Mouse (Mus musculus) urinary bladder, postnatal 0 days (tissue): ENCODE results near the gene Slc30a2. TPM values are rescaled to one million over a fixed set of nuclear protein-coding genes. Genes with fewer than 3 reads are reported as not detected.

Experiments used
- polyA plus RNA-seq: library from polyadenylated mRNA; unstranded; fragments of >200 nt; fragmentation: Nextera tagmentation; extraction: Ambion mirVana; gene quantifications from 2 replicates; pipeline ENCODE4 v1.2.1, GENCODE M21; 2015

Gene Slc30a2
- 0.12 and 0.29 TPM in 2 replicates for polyA plus RNA-seq

DNA sequence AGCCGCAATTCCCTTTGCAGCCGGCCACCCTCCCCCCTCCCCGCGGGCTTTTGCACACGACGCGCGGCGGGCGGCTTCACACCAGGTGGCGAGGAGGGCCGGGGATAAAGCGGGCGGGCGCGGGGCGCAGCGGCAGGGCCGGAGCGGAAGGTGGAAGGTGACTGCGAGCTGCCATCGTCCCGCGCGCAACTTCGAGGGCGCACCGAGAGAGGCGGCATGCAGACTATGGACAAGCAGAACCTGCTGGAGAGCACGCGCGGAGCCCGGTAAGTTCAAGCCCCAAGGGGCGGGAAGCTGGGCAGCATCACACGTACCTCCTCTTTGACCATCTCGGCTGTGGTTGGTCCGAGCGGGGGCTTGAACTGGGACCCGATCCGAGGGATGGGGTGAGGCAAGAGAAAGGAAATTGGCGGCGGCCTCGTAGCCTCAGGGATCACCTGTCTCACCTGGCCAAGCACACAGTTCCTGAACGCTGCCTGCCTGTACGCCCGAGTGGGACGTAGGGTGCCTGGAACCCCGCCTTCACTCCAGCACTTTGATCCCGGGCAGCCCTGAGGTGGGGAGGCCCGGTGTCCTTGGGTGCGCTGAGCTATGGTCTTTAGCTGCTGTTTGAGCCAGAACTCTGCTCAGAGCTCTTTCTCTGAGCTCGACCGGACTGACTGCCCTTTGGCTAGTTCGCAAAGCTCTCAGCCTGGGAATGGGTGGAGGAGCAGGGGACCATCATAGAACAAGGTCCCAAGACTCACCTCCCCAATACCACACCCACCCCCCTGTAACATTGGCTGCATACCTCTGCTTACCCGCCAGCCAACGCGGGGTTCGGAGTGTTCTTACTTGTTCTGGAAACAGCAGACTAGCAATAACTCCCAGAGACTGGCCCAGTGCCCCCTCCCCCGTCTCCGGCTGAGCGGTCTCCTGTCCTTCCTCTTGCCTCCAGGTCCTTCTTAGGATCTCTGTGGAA lies at the start of gene Slc30a2:
Gene Slc30a2 (plus strand): TSS at position 111 of the 961 bp plus-strand sequence.

DNA sequence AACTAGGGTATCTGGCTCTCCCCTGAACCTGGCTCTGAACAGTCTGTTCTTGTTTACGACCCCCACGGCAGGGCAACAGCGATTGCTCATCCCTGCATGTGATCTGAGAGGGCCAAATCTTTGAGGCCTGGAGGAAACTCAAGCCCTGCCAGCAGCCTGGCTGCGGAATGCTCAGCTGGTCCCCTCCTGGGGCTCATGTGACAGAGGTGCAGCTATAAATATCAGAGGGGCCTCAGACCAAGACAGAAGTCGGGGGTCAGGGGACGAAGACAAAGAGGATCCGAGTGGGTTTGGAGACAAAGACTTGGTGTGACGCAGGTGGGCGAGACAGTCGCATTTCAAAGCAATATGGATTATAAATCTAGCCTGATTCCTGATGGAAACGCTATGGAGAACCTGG lies 28.1 kb upstream of the Slc30a2 start, which contains the start of gene Trim63:
Gene Trim63 (plus strand): TSS at position 245 of the 400 bp plus-strand sequence.

DNA sequence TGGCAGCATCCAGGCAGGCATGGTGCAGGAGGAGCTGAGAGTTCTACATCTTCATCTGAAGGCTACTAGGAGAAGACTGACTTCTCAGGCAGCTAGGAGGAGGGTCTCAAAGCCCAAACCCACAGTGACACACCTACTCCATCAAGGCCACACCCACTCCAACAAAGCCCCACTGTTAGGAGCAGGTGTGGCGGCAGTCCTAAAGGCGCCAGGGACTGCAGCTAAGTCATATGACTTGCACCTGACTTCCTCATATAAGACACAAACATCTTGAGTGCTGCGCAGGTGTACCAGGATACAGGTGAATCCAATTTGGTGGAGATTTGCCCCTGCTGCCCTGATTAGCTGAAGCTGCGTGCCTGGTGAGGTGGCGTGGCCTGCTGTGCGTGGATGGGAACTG lies 40.8 kb downstream of the Slc30a2 start, which contains the start of gene Extl1:
Gene Extl1 (minus strand): TSS at position 101 of the 400 bp plus-strand sequence.

DNA sequence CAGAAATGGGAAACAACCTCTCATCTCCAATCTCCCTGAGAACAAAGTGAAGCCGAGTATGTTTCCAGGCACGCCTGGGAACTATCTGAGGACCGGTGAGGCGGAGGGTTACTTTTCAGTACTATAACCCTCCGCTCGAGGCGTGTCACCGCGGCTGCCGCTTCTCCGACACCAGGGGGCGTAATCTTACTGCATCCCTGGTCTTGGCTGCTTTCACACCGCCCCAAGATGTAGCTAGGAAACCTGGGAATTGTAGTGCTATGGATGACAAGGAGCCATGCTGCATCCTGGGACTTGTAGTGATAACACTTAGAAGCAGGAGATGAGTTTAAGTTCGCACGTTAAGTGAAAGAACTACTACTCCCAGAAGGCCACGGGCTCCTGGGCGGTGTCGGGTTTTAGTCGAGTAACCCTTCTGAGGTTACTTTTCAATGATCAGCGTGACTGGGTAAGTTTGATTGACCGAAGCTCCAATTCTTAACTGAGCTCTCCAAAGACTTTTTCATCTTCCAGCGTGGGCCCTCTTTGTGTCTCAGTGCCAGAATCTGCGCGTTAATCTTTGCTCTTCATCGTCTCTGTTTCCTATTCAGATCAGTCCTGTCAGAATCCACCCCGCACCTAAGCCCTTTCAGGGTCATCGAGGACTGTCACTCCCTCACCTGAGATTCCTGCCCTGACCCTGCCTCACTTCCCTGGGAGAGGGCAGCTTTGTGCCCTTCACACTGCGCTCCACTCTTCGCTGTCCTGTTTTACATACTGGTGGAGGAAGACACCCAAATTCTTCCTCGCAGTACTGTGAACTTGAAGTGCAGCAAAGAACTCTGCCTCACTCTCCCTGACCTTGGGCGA lies 53.2 kb downstream of the Slc30a2 start, which contains the start of gene Pafah2:
Gene Pafah2 (plus strand): TSS at position 344 of the 849 bp plus-strand sequence.

Other genes starting within 250 kb of the Slc30a2 start
- gene Cd52, start 248.1 kb upstream of the Slc30a2 start, polyA plus RNA-seq = 10.4 and 33.2 TPM in 2 replicates
- 0.89 and 2.1 TPM in 2 replicates for gene Ubxn11, start 240.6 kb upstream of the Slc30a2 start, polyA plus RNA-seq
- gene Sh3bgrl3, start 214.4 kb upstream of the Slc30a2 start, polyA plus RNA-seq = 314 and 368 TPM in 2 replicates
- gene Cep85, start 156.1 kb upstream of the Slc30a2 start, polyA plus RNA-seq = 26.9 and 31.1 TPM in 2 replicates
- gene Gm7534, start 140.2 kb upstream of the Slc30a2 start, polyA plus RNA-seq = not detected in 2 replicates
- gene Catsper4, start 115.8 kb upstream of the Slc30a2 start, polyA plus RNA-seq = 0.11 and 0.18 TPM in 2 replicates
- 4.3 and 5.0 TPM in 2 replicates for gene Cnksr1, start 104.8 kb upstream of the Slc30a2 start, polyA plus RNA-seq
- 0.19 and 0.24 TPM in 2 replicates for gene E130218I03Rik, start 99.5 kb upstream of the Slc30a2 start, polyA plus RNA-seq
- 11.3 and 12.5 TPM in 2 replicates for gene Zfp593, start 97.6 kb upstream of the Slc30a2 start, polyA plus RNA-seq
- gene Gm30191, start 96.2 kb upstream of the Slc30a2 start, polyA plus RNA-seq = not detected in 2 replicates
- 3.6 and 4.0 TPM in 2 replicates for gene Grrp1, start 89.1 kb upstream of the Slc30a2 start, polyA plus RNA-seq
- 9.0 and 10.1 TPM in 2 replicates for gene Pdik1l, start 55.3 kb upstream of the Slc30a2 start, polyA plus RNA-seq
- 0.43 and 1.0 TPM in 2 replicates for gene Trim63, start 28.1 kb upstream of the Slc30a2 start, polyA plus RNA-seq
- 6.4 and 7.1 TPM in 2 replicates for gene Extl1, start 40.7 kb downstream of the Slc30a2 start, polyA plus RNA-seq
- gene Pafah2, start 53.1 kb downstream of the Slc30a2 start, polyA plus RNA-seq = 9.7 and 10.3 TPM in 2 replicates
- gene Stmn1, start 125.1 kb downstream of the Slc30a2 start, polyA plus RNA-seq = 204 and 269 TPM in 2 replicates
- 12.6 and 14.1 TPM in 2 replicates for gene Paqr7, start 153.5 kb downstream of the Slc30a2 start, polyA plus RNA-seq
- 3.6 and 4.3 TPM in 2 replicates for gene Aunip, start 167.8 kb downstream of the Slc30a2 start, polyA plus RNA-seq
- 125 and 126 TPM in 2 replicates for gene Mtfr1l, start 192.2 kb downstream of the Slc30a2 start, polyA plus RNA-seq
- gene Selenon, start 209.0 kb downstream of the Slc30a2 start, polyA plus RNA-seq = 7.3 and 10.2 TPM in 2 replicates